Comparison of ENCODE assay signal across 12 mouse cellular contexts in the genomic region with DNA sequence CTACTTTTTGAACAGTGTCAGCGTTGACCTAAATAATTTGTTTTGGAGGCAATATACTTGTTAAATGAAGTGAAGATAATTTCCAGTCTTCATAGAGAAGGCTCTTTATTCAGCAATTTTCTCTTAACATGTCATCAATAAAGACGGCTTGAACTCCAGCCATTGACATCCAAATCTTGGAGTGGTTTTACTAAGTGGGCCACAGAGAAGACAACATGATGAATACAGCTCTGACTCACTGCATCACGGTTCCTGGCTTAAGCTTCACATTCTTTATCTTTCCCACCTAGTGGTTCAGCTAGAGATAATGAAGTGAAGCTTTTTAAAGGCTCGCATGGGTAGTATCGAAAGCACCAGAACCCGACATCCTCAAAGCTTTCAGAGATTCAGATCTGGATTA.
"Had no signal": no experiment of that assay in that cellular context is flagged by ENCODE, and none has a peak within 500 bp of the region (broad histone marks: within the 10 kb centered on the region; RNA-seq: fewer than 3 reads in every experiment).

No protein-coding gene starts in this region.

- ATAC-seq: lung, postnatal 0 days; midbrain, embryonic 15.5 days had no signal

- H3K27me3 ChIP-seq: liver, embryonic 15.5 days; midbrain, embryonic 15.5 days; neural tube, embryonic 12.5 days had no signal

- H3K4me3 ChIP-seq: limb, embryonic 10.5 days; liver, embryonic 15.5 days; midbrain, embryonic 10.5 days; midbrain, embryonic 15.5 days; neural tube, embryonic 12.5 days had no signal

- H3K9ac ChIP-seq: liver, embryonic 15.5 days; midbrain, embryonic 15.5 days; neural tube, embryonic 12.5 days had no signal

- H3K4me2 ChIP-seq: liver, embryonic 11.5 days; liver, embryonic 15.5 days; midbrain, embryonic 15.5 days; neural tube, embryonic 12.5 days had no signal

- H3K9me3 ChIP-seq: limb, embryonic 10.5 days; liver, embryonic 15.5 days; midbrain, embryonic 10.5 days; midbrain, embryonic 15.5 days; neural tube, embryonic 12.5 days had no signal

- H3K4me1 ChIP-seq: limb, embryonic 10.5 days; liver, embryonic 15.5 days; midbrain, embryonic 10.5 days; midbrain, embryonic 15.5 days; neural tube, embryonic 12.5 days had no signal

- DNase-seq: kidney, postnatal 25 days; lung, adult 2 months; lung, postnatal 4 days; right cerebral cortex, postnatal 14 days; thymus, postnatal 4 days had no signal

- H3K27ac ChIP-seq: limb, embryonic 10.5 days; liver, embryonic 15.5 days; midbrain, embryonic 10.5 days; midbrain, embryonic 15.5 days; neural tube, embryonic 12.5 days had no signal

- H3K36me3 ChIP-seq: limb, embryonic 10.5 days; liver, embryonic 15.5 days; midbrain, embryonic 10.5 days; midbrain, embryonic 15.5 days; neural tube, embryonic 12.5 days had no signal
